Comparison of ENCODE assay signal across 18 mouse cellular contexts in the genomic region with DNA sequence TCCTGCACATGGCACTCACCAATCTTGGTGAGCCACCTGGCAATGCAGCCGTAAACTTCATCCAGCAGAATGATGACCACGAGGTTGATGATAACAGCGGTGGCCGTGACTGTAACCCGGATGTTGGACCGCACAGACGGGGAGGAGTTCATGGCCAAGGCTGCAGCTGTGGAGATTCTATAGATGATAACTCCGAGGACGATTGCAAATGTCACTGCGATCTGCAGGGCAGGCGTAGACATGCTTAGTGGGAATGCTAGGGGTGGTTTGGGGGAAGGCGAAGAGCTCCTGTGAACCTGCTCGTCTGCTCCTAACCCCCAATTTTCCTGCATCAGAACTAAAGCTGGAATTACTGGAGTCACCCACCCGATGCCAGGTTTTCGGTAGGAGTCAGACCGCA.
"Had no signal": no experiment of that assay in that cellular context is flagged by ENCODE, and none has a peak within 500 bp of the region (broad histone marks: within the 10 kb centered on the region; RNA-seq: fewer than 3 reads in every experiment).

No protein-coding gene starts in this region.

- H3K9me3 ChIP-seq: limb, embryonic 13.5 days; liver, embryonic 15.5 days; neural tube, embryonic 13.5 days had no signal

- H3K4me3 ChIP-seq: limb, embryonic 13.5 days; liver, embryonic 15.5 days; neural tube, embryonic 13.5 days had no signal

- ATAC-seq: intestine, embryonic 16.5 days; lung, postnatal 0 days; midbrain, embryonic 16.5 days had no signal

- H3K27me3 ChIP-seq: limb, embryonic 13.5 days; liver, embryonic 15.5 days; neural tube, embryonic 13.5 days had no signal

- H3K27ac ChIP-seq: limb, embryonic 13.5 days; liver, embryonic 15.5 days; neural tube, embryonic 13.5 days had no signal

- H3K36me3 ChIP-seq: limb, embryonic 13.5 days; liver, embryonic 15.5 days; neural tube, embryonic 13.5 days had no signal

- DNase-seq: kidney, adult 8-10 months; kidney, postnatal 36 days; layer of hippocampus, adult 9-11 months; layer of hippocampus, postnatal 36 days; lung, adult 2 months; lung, postnatal 36 days; right cerebral cortex, adult 18-20 months; right cerebral cortex, postnatal 25 days; thymus, adult 18-20 months; thymus, postnatal 14 days had no signal

- H3K4me2 ChIP-seq: limb, embryonic 13.5 days; liver, embryonic 11.5 days; liver, embryonic 15.5 days; midbrain, embryonic 11.5 days; neural tube, embryonic 13.5 days had no signal

- H3K9ac ChIP-seq: limb, embryonic 13.5 days; liver, embryonic 15.5 days; neural tube, embryonic 13.5 days had no signal

- H3K4me1 ChIP-seq: limb, embryonic 13.5 days; liver, embryonic 15.5 days; neural tube, embryonic 13.5 days had no signal
